Mouse (Mus musculus) forebrain, embryonic 14.5 days (tissue): Measurements from ENCODE around the gene Anp32b. TPM values are rescaled to one million over a fixed set of nuclear protein-coding genes. Genes with fewer than 3 reads are reported as not detected.
A peak's percentile ranks its signal among the peaks of the same experiment; 100 is the strongest.

Source experiments
- ATAC-seq: fragments of 200-750 bp; cut with Nextera tagmentation; 2 replicates; pipeline ENCODE4 v1.8.0; 2017; ENCODE audit warnings: mild to moderate bottlenecking, moderate library complexity
- DNase-seq: peaks from one replicate; pipeline ENCODE4 v3.0.0-alpha.2; 2015; ENCODE audit warnings: low spot score
- H3K27ac ChIP-seq: fragments of 300-500 bp; sonication (generic); 2 replicates; pipeline ENCODE4 v1.5.1; 2014; ENCODE audit warnings: low read depth, mild to moderate bottlenecking, control low read depth, low read length, moderate library complexity
- H3K27me3 ChIP-seq: fragments of 300-500 bp; sonication (generic); replicated peaks from 2 replicates; pipeline ENCODE4 v1.6.1; 2014; ENCODE audit warnings: low read length, control low read depth, mixed read lengths; ENCODE audit not compliant: control insufficient read depth, insufficient read depth
- H3K36me3 ChIP-seq: fragments of 300-500 bp; sonication (generic); 2 replicates; pipeline ENCODE4 v1.6.1; 2014; ENCODE audit warnings: low read length, control low read depth; ENCODE audit not compliant: control insufficient read depth, insufficient read depth
- H3K4me1 ChIP-seq: fragments of 300-500 bp; sonication (generic); 2 replicates; pipeline ENCODE4 v1.6.1; 2014; ENCODE audit warnings: antibody characterized with exemption, low read length, control low read depth; ENCODE audit not compliant: control insufficient read depth, insufficient read depth
- H3K4me2 ChIP-seq: fragments of 300-500 bp; sonication (generic); 2 replicates; pipeline ENCODE4 v1.6.1; 2014; ENCODE audit warnings: mild to moderate bottlenecking, control low read depth, low read length
- H3K4me3 ChIP-seq: fragments of 300-500 bp; sonication (generic); 2 replicates; pipeline ENCODE4 v1.5.1; 2014; ENCODE audit warnings: low read depth, low read length, control low read depth
- H3K9ac ChIP-seq: fragments of 300-500 bp; sonication (generic); 2 replicates; pipeline ENCODE4 v1.6.1; 2014; ENCODE audit warnings: mild to moderate bottlenecking, low read length, control low read depth, moderate library complexity
- H3K9me3 ChIP-seq: fragments of 300-500 bp; sonication (generic); replicated peaks from 2 replicates; pipeline ENCODE4 v1.6.1; 2016; ENCODE audit warnings: low read length, control low read depth, mixed read lengths; ENCODE audit not compliant: control insufficient read depth
- WGBS: fragments of 180-500 bp; shearing (Covaris S2); extraction: QIAGEN DNeasy Blood & Tissue Kit; methylation state at CpG from one replicate; pipeline ENCODE4 v1.1.7; 2014; 5-methylcytosine and 5-hydroxymethylcytosine counted together
- polyA plus RNA-seq: library from polyadenylated mRNA; unstranded; fragments of >200 nt; fragmentation: Nextera tagmentation; extraction: Ambion mirVana; gene quantifications from 2 replicates; pipeline ENCODE4 v1.2.1, GENCODE M21; 2014

The Anp32b gene
- polyA plus RNA-seq, 1 experiment from 2014 or later = 92.4 TPM

DNA sequence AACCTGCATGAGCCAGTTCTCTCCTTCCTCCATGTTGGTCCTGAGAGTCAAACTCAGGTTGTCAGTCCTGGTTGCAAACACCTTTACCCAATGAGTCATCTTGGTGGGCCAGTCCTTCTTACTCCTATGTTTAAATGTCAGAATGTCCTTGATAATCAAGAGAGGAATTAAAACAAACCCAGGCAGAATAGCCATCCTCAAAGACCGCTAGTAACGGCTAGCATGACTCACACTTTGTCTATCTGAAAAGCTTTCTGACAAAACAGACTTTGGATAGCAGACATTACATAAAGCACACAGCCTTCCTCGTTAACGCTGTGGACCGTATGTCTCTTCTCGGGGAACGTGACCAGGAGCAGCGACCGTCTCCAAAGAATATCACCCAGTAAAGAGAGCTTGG, 31.9 kb upstream of the Anp32b start:
- no peak for ATAC-seq
- Histone ChIP-seq H3K9me3 (no peaks in the 10 kb centered on the region), H3K27me3 (no peaks in the 10 kb centered on the region), H3K36me3 (no peaks in the 10 kb centered on the region), H3K27ac (no peak overlapping the region), H3K4me2 (no peak overlapping the region), H3K4me1 (no peaks in the 10 kb centered on the region), H3K4me3 (no peak overlapping the region), H3K9ac (no peak overlapping the region)
- DNase-seq = no peak
- 40% methylated on average over 9 of the region's 9 CpGs for WGBS

DNA sequence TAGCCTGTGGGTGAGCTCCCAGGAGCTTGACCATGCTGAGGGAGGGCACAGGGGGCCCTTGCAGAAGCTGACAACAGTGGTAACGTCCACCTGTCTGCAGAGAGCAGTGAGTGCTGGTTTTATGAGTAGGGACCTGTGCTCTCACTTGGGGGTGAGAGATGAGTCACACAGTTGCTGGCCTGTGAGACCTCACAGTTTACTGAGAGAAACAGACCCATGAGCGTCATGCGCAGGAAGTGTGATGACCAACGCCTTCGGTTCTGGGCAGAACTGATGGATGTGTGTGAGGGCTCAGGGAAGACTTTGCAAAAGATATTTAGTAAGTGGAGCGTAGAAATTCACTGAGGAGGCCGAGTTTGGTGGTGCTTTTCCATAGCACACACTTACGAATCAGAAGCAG, 28.1 kb upstream of the Anp32b start:
- WGBS = 89% methylated on average over 8 of the region's 8 CpGs

DNA sequence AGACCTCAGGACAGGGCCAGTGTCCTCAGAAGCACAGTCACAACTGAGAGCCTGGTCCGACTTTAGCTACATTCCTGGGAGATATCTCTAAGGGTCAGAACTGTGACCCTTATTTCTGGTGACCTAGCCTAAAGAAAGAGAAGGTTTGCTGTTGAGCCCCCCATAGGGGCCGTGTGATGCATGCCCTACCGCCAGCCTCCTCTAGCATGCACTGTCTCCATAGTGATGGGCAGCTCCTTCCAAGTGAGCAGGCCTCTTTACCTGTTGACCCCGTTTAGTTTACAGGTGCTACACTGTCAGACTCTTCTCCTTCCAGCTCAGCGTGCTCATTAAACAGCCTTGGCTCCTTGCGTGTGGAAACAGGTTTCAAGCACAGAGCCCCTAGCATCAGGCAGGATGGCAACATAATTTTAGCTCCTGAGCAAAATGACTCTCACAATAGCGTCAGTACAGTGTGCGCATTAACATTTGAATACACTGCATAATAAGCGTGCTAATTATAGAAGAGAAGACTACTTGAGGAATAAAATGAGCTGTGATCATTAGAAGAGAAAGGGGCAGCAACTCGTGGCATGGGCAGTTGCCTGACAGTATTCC, 21.7 kb upstream of the Anp32b start:
- ATAC-seq (peak; percentile 95), DNase-seq (peak; percentile 91)
- H3K9me3 ChIP-seq = no peaks in the 10 kb centered on the region
- H3K36me3 ChIP-seq = no peaks in the 10 kb centered on the region
- no peak overlapping the region for H3K4me3 ChIP-seq
- no peaks in the 10 kb centered on the region for H3K27me3 ChIP-seq
- peak overlapping the region; percentile 24 for H3K4me2 ChIP-seq
- H3K4me1 ChIP-seq = peaks cover 12% of the 10 kb centered on the region
- peak overlapping the region; percentile 83 for H3K27ac ChIP-seq
- 11% methylated on average over 10 of the region's 10 CpGs for WGBS
- H3K9ac ChIP-seq = no peak overlapping the region

More for the DNA sequence above, 28.1 kb upstream of the Anp32b start:
- ATAC-seq = no peak
- Histone ChIP-seq H3K4me2 (no peak overlapping the region), H3K27me3 (no peaks in the 10 kb centered on the region), H3K36me3 (no peaks in the 10 kb centered on the region), H3K4me1 (no peaks in the 10 kb centered on the region), H3K27ac (no peak overlapping the region), H3K4me3 (no peak overlapping the region), H3K9me3 (no peaks in the 10 kb centered on the region), H3K9ac (no peak overlapping the region)
- DNase-seq = no peak

DNA sequence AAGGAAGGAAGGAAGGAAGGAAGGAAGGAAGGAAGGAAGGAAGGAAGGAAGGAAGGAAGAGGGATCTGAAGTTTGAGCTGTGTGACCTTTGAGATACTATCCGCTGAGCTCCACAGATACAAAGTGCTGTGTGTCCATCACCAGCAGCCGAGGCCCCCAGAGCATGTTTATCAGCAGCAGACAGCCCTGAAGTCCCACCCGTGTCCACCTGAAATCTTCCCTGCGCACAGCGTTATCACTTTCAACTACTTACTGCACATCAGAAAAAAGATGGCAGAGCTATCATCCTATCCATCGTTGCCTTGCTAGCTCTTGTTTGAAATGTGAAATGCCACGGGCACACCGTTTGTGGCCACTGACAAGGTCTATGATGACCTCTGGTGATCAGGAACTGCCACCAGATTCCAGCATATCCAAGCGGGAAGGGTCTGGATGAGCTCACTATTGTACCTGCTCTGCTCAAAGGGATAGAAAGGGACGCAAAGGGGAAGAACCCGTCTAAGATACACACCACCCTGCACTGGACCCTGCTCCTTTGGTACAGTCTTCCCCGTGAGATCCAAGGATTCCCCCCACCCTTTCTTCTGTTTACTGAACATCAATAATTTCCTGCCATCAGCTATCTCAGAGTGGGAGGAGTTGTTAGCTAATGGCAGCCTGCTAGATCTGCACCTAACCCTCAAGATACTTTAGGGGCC, 18.2 kb upstream of the Anp32b start:
- Histone ChIP-seq H3K27ac (no peak overlapping the region), H3K4me2 (no peak overlapping the region), H3K4me3 (no peak overlapping the region), H3K4me1 (peaks cover 12% of the 10 kb centered on the region), H3K9me3 (no peaks in the 10 kb centered on the region), H3K36me3 (no peaks in the 10 kb centered on the region), H3K9ac (no peak overlapping the region), H3K27me3 (no peaks in the 10 kb centered on the region)
- WGBS = 93% methylated on average over 12 of the region's 12 CpGs
- ATAC-seq = no peak
- DNase-seq = no peak

DNA sequence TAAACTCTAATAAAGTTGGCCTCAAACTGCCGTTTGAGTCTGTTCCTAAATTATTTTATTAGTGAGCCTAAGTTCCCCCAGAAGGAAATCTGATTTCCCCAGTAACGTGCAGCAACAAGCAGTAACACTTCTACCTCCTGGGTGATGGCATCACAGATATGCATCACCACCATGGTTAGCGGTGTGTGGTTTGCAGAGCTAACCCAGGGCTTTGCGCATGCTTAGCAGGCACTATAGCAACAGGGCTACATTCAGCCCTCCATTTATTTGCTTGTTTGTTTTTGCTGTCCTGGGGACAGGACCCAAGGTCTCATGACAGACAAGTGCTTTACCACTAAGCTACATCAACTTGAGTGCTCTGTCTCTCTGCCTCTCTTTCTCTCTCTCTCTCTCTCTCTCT, 8.2 kb upstream of the Anp32b start:
- Histone ChIP-seq H3K36me3 (no peaks in the 10 kb centered on the region), H3K4me2 (no peak overlapping the region), H3K4me3 (no peak overlapping the region), H3K4me1 (no peaks in the 10 kb centered on the region), H3K9me3 (no peaks in the 10 kb centered on the region), H3K27ac (no peak overlapping the region), H3K27me3 (no peaks in the 10 kb centered on the region), H3K9ac (no peak overlapping the region)
- DNase-seq (no peak), ATAC-seq (no peak)
- 82% methylated on average over 4 of the region's 4 CpGs for WGBS

DNA sequence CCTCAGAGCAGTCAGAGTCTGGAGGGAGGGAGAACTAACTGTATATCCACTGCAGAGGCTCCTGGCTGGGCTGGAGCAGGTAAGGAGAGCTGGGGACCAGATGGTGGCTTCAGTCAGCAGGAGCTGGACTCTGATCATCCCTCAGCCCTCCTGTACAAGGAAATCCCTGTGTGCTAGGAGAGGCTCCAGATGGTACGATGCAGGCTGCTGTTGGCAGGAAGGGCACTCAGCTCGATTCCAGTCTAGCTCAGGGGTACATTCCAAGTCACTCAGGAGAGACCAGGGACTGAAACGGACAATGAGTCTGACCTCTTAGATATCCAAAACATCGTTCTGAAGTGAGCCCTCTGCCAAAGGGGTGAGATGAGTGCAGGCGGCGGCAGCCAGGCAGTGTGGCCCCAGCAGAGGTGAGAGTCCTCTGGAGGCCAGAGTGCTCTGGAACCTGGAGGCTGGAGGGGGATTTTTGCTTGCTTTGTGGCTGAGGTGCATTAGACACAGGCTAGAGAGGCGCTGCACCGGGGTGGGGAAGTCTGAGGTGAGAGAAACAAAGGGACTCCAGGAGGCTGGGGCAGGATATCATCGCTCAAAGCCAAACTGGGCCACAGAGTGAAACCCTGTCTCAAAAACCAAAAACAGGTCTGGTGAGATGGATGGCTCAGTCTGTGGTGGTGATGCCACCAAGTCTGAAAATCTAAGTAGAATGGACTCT, 5.3 kb upstream of the Anp32b start:
- no peak overlapping the region for H3K4me3 ChIP-seq
- no peak for ATAC-seq
- 44% methylated on average over 9 of the region's 9 CpGs for whole genome bisulfite sequencing
- H3K9ac ChIP-seq = no peak overlapping the region
- H3K36me3 ChIP-seq = no peaks in the 10 kb centered on the region
- no peaks in the 10 kb centered on the region for H3K9me3 ChIP-seq
- H3K27ac ChIP-seq = no peak overlapping the region
- H3K27me3 ChIP-seq = no peaks in the 10 kb centered on the region
- H3K4me1 ChIP-seq = no peaks in the 10 kb centered on the region
- H3K4me2 ChIP-seq = no peak overlapping the region
- no peak for DNase-seq

DNA sequence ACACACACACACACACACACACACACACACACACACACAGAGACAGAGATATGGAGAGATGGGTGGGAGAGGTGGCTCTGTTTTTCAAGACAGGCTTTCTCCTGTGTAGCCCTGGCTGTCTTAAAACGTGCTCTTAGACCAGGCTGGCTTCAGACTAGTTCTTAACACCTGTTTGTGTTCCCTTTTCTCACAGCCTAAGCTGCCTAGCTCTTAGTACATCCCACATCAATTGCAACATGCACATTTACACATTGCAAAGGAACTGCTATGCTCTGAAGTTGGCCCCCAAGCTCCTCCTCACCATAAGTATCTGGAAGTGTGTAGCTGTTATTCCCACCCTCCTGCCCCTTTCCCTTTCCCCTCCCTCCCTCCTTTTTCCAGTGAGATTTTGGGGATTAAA, 3.2 kb upstream of the Anp32b start:
- no peaks in the 10 kb centered on the region for H3K36me3 ChIP-seq
- 62% methylated on average over 1 of the region's 1 CpGs for WGBS
- no peak overlapping the region for H3K4me3 ChIP-seq

DNA sequence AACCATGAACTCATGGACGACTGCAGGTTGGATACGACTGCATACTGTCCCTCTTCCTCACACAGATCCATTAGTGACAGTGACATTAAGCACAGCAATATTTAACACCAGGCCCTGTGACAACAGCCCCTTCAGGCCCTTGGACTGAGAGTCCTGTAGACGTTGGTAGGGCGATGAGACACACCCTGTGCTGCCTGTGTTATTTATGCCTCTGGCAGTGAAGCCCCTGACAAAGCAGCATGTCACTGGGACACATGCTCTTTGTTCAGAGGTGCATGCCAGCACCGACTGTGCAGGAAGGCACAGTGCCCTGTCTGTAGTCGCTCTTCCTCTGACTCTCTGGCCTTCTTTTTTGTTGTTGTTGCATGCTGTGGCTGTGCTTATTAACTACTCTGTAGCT, 1.8 kb upstream of the Anp32b start:
- no peak overlapping the region for H3K27ac ChIP-seq
- H3K4me2 ChIP-seq = no peak overlapping the region
- DNase-seq (no peak), ATAC-seq (no peak)
- H3K27me3 ChIP-seq = no peaks in the 10 kb centered on the region
- peaks cover 16% of the 10 kb centered on the region for H3K4me1 ChIP-seq
- H3K36me3 ChIP-seq = no peaks in the 10 kb centered on the region
- H3K9ac ChIP-seq = no peak overlapping the region
- no peak overlapping the region for H3K4me3 ChIP-seq
- no peaks in the 10 kb centered on the region for H3K9me3 ChIP-seq
- WGBS = 49% methylated on average over 6 of the region's 6 CpGs

More for the DNA sequence above, 3.2 kb upstream of the Anp32b start:
- Histone ChIP-seq H3K9me3 (no peaks in the 10 kb centered on the region), H3K9ac (no peak overlapping the region), H3K4me1 (peaks cover 2% of the 10 kb centered on the region), H3K4me2 (no peak overlapping the region), H3K27ac (no peak overlapping the region), H3K27me3 (no peaks in the 10 kb centered on the region)
- DNase-seq = no peak
- ATAC-seq = no peak

DNA sequence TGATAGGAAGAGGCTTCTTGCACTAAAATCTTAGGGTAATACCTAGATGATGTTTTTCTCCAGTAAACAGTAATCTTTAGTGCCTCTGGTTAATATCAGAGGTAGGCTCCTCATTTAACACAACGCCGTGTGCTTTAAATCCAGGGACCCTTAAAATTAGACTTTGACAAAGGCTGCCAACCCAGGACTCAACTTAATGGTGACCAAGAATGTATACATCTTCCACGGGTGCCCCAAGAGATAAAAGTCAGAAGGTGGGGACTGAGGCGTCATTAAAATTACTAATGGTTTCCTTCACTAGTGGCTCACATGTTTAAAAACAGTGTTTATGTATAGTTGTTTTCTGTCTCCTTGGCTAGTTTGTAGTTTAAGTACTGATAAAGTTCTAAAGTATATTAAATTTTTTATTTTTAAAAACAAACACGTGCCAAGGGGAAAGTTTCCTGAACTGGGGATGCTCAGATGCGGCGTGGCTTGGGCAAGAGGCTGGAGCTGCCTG, 633 bp upstream of the Anp32b start:
- no peak for DNase-seq
- Histone ChIP-seq H3K27ac (peak overlapping the region; percentile 98), H3K4me1 (peaks cover 28% of the 10 kb centered on the region), H3K9ac (peak overlapping the region; percentile 97), H3K27me3 (no peaks in the 10 kb centered on the region), H3K4me3 (peak overlapping the region; percentile 89), H3K4me2 (peak overlapping the region; percentile 90), H3K9me3 (no peaks in the 10 kb centered on the region), H3K36me3 (no peaks in the 10 kb centered on the region)
- WGBS = 28% methylated on average over 7 of the region's 7 CpGs
- no peak for ATAC-seq
